Mouse (Mus musculus): ENCODE measurements at regions not wholly inside any gene's neighbourhood (a gene's known extent, or its start where the extent isn't known, plus 50 kb on each side); places are given as distances from the start of the nearest gene placed in this dataset.

DNA sequence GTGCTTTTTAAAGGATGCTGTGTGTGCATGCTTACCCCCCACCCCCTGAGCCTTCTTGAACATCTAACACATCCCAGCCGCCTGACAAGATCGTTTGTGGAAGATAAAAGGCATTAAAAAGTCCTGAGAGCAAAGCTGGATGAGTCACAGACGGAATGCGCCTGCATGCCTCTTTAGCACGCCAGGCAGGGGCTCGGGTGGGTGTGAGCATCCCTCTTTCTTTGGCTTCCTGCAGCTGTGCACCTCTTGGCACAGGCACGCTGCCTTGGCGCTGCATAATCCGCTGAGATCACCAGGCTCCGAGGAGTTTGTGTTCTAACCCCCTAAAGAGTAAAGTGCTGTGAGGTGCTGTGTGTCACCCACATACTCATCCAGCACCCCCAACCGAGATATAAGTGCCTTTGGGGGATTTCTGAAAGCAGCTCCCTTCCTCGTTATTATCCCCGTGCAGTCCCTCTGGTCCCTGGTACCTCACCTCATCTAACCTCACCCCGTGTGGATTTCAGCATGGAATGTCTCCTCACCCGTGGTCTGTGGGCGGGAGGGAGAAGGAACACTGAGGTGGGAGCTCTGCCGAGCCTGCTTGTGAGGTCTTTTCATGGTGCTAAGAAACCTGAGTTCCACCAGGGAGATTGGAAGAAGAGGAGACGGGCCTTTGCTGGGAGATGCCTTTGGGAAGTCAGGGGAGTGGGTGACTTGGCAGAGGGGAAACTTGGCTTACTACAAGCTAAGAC lies 117.8 kb upstream of the Topaz1 start:
- DNase-seq: no peak

DNA sequence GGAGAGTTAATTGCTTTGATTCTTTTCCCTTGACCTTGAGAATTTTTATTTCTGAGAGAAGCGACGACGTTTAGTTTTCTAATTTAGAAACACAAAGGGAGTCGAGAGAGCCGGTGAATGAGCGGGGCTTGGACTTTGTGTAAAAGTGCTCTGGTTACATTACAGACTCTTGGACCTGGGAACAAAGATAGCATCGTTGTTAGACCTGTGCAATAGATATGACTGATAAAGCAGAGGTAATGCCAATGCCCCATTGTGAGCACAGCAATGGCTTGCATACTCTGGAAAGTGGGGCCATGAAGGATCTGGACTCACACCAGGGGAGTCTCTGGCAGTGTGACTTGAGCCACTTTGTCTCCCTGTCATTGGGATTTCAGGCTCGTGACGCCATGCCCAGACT lies 115.4 kb upstream of the Topaz1 start:
- DNase-seq: no peak

GRCm38 (mm10) chr9:122633484-122633883 lies 113.7 kb upstream of the Topaz1 start:
- DNase-seq: no peak

DNA sequence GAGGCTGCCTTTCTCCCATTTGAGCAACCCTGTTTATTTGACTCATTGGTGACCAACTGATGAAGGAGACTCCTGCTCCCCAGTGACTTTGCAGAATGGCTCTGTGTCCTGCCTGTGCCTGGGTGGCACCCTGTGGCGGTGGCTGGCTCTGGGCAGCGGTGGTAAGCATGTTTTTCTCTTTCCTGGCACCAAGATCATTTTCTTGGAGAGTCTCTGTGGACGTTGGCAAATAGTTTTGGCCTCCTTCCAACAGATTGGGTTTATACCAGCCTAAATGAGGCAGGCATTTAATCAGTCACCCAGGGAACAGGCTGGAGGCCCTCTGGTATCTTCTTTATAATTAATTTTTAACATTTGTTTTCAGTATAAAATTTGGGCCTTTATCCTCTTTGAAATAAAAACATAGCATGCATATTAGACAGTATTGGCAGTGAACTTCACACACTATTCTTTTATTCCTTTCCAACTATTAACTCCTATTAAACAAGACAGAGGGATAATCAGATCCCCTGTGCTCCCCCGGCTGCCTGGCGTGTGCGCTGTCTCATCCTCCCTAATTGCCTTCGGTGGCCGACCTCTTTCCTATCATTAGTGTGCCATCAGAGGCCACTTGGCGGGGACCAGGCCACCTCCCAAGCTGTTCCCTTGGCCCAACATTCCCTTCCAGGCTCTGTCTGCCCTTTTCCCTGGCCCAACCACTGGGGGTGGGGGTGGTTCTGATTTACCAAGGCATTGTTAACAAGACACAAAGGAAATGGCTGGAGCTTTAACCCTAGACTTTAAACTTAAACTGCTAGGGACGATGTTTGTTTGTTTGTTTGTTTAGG lies 111.8 kb upstream of the Topaz1 start:
- no peak for DNase-seq

GRCm38 (mm10) chr9:122637591-122637990 lies 109.6 kb upstream of the Topaz1 start:
- DNase-seq: no peak

GRCm38 (mm10) chr9:122639239-122639638 lies 107.9 kb upstream of the Topaz1 start:
- DNase-seq: no peak

DNA sequence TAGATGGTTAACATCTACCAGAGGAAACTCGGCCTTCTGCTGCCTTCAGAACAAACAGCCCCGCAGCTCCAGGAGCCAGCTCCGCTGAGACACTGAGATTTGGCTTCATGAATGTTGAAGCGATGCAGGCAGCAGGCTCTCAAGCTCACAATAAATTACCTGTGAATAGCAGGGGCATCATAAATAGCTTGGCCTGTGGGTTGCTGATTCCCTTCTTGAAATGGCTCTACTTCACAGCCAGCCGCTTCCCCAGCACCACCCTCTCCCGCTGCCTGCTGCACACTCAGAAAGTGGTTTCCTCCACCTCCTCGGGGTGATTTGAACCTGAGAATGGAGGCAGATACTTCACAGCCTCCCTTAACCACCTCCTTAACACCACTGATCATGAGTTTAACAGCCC lies 104.2 kb upstream of the Topaz1 start:
- no peak for DNase-seq

GRCm38 (mm10) chr9:122645569-122645968 lies 101.6 kb upstream of the Topaz1 start:
- DNase-seq: no peak

DNA sequence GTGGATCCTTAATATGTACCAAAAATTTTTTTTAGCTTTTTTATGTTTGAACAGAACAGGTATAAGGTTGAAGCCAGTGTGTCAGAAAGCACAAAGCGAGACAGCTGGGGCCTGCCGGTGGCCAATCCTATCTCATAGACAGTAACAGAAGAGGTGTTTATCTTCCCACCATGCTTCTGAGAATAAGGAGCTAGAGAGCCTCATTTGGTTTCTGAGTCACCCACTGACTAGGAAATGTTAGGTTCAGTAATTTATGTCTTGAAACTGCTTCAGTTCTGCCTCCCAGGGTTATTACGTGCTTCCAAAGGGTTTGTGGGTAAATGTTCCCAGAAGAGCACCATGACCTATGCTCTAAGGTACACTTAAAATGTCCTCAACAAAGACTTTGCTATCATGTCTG lies 96.3 kb upstream of the Topaz1 start:
- no peak for DNase-seq

DNA sequence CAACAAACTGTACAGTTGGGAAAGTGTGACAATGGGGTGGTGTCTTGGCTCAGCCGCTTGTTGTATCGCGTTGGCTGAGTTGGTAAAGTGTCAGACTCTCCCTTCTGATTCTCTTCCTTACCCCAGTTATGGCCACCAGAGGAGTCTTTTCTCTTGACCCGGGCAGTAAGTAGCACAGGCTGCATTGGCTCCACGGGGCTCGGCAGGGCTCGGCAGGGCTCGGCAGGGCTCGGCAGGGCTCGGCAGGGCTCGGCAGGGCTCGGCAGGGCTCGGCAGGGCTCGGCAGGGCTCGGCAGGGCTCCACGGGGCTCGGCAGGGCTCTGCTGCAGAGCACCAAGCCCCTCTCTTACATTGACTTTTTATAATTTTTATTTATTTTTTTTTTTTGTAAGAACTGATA lies 91.6 kb upstream of the Topaz1 start:
- DNase-seq: peak in 1 of 2 experiments; percentile 16

- DNase-seq: no peak
These were observed 87.1 kb upstream of the Topaz1 start for GRCm38 (mm10) chr9:122660050-122660449.

DNA sequence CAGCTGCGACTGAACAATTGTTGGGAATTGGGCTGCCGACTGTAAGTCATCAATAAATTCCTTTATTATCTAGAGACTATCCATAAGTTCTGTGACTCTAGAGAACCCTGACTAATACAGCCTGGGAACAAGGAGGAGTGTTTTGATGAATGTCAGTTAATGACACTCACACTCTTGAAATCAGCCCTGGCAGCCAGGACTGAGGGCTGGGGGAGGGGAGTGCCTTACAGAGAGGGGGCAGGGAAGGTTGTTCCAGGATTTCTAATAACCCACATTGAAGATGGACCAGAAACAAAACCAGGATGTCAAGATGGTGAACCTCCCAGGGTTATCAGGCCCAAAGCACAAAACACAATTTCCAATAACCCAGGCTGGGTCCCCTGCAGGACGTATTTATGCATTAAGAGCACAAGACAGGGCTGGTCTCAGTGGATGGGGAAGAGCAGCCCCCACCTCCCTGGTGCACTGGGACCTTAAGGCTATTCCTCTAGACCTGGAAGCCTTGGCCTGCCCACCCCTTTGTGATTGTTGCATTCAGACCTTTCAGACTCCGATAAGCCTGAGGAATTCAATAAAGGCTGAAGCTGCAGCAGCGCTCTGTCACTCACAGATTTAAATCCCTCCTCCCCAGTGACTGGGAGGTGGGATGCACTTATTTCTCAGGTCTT lies 80.0 kb upstream of the Topaz1 start:
- no peak for DNase-seq

GRCm38 (mm10) chr9:122667646-122667981 lies 79.5 kb upstream of the Topaz1 start:
- no peak for DNase-seq

- DNase-seq: no peak
These were observed 73.4 kb upstream of the Topaz1 start for GRCm38 (mm10) chr9:122673777-122674176.

DNA sequence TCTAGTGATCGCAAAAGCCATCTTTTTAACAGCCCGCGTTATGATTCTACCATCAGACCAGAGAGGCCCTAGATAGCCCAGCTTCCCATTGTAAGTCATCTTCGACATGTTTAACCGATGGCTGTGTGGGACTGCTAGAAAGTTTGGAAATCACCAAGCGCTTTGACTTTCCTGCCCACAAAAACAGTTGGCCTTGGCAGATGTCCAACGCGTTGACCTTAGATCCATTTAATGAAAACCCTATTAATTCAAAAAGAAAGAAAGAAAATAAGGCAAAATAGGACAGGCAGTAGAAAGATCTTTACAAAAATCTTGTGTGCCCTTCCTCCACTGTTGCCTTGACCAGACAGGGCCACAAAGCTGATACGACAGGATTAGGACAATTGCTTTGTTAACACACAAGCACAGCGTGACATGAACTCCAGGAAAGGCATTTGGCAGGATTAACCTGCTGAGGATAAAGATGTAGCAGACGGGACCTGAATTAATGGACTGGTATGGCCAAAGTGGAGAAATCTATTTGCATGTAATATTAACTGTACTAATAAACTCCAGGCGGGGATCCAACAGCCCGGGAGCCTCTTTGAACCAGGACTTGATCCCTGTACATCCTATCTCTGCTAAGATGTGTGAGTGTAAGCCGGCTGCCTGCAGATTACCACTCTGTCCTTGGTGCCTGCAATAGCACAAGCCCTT lies 69.0 kb upstream of the Topaz1 start:
- no peak for DNase-seq

DNA sequence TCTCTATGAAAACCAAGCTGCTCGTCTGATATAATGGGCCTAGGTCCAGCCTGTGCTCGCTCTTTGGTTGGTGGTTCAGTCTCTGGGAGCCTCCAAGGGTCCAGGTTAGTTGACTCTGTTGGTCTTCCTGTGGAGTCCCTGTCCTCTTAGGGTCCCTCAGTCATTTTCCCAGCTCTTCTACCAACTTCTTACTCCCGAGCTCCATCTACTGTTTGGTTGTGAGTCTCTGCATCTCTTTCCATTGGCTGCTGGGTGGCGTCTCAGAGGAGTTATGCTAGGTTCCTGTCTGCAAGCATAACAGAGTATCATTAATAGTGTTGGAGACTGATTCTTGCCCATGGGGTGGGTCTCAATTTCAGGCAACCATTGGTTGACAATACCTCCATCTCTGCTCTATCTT lies 60.0 kb upstream of the Topaz1 start:
- no peak for DNase-seq

DNA sequence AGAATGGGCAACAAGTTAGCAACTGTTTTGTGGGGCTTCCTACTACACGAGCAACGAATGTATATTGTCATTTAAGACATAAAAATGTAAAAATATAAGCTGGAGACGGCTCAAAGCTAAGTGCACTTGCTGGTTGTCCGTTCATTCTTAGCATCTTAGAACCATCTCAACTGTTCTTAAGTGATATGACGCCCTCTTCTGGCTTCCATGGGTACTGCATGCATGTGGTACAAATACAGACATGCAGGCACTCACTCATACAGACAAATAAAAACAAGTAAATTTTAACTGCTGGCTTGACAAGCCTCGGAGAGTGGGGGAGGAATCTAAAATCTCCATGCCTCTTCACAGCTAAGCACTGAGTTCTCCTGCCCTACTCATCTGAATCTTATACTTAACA lies 55.3 kb upstream of the Topaz1 start:
- no peak for DNase-seq

- DNase-seq: no peak
These were observed 51.4 kb upstream of the Topaz1 start for GRCm38 (mm10) chr9:122695724-122696123.
